Mouse (Mus musculus) adrenal gland, postnatal 36 days (tissue): Measurements from ENCODE around the gene Smim12. TPM values are rescaled to one million over a fixed set of nuclear protein-coding genes. Genes with fewer than 3 reads are reported as not detected.

ENCODE experiments used
- total RNA-seq, 2 experiments: library from RNA; stranded (reverse); gene quantifications; 2 replicates each; pipeline ENCODE4 v1.2.3; 2021

Gene Smim12
- total RNA-seq, 2 experiments from 2014 or later: 51.5 to 52.6 TPM

Other genes starting within 250 kb of the Smim12 start
- 100 to 1,000 TPM; 145 to 225 TPM for gene Sfpq, start 222.5 kb upstream of the Smim12 start, total RNA-seq
- 1 to 10 TPM; 7.7 to 7.8 TPM for gene Zmym1, start 182.6 kb upstream of the Smim12 start, total RNA-seq
- gene Zmym6, start 166.4 kb upstream of the Smim12 start, total RNA-seq: 10 to 100 TPM; 12.0 to 15.3 TPM
- 10 to 100 TPM; 14.8 to 22.8 TPM for gene Tmem35b, start 120.1 kb upstream of the Smim12 start, total RNA-seq
- gene Dlgap3, start 74.6 kb upstream of the Smim12 start, total RNA-seq: 1 to 10 TPM; 3.1 to 5.6 TPM
- gene Gja4, start 70.3 kb downstream of the Smim12 start, total RNA-seq: 1 to 10 TPM; 4.5 to 4.7 TPM
- not detected for gene Gjb3, start 87.1 kb downstream of the Smim12 start, total RNA-seq
- gene Gjb4, start 110.3 kb downstream of the Smim12 start, total RNA-seq: not detected
- under 1 TPM; 0.36 to 0.40 TPM for gene Gjb5, start 114.4 kb downstream of the Smim12 start, total RNA-seq